Mouse (Mus musculus) forebrain, postnatal 0 days (tissue): Measurements from ENCODE around the gene Myo18b. TPM values are rescaled to one million over a fixed set of nuclear protein-coding genes. Genes with fewer than 3 reads are reported as not detected.

Source experiments
- ATAC-seq: fragments of 200-750 bp; cut with Nextera tagmentation; 2 replicates; pipeline ENCODE4 v1.8.0; 2017; ENCODE audit warnings: mild to moderate bottlenecking, moderate library complexity
- DNase-seq: peaks from one replicate; pipeline ENCODE4 v3.0.0-alpha.2; 2015
- H3K27ac ChIP-seq: fragments of 300-500 bp; sonication (generic); 2 replicates; pipeline ENCODE4 v1.5.1; 2014; ENCODE audit warnings: low read depth, mild to moderate bottlenecking, antibody characterized with exemption, low read length, moderate library complexity, mixed read lengths
- H3K27me3 ChIP-seq: fragments of 300-500 bp; sonication (generic); 2 replicates; pipeline ENCODE4 v1.6.1; 2014; ENCODE audit warnings: mild to moderate bottlenecking, low read length, mixed read lengths; ENCODE audit not compliant: insufficient read depth
- H3K36me3 ChIP-seq: fragments of 300-500 bp; sonication (generic); 2 replicates; pipeline ENCODE4 v1.6.1; 2014; ENCODE audit warnings: mild to moderate bottlenecking, moderate library complexity; ENCODE audit not compliant: insufficient read depth
- H3K4me1 ChIP-seq: fragments of 300-500 bp; sonication (generic); 2 replicates; pipeline ENCODE4 v1.6.1; 2014; ENCODE audit warnings: antibody characterized with exemption; ENCODE audit not compliant: insufficient read depth
- H3K4me2 ChIP-seq: fragments of 300-500 bp; sonication (generic); 2 replicates; pipeline ENCODE4 v1.6.1; 2014; ENCODE audit warnings: low read depth, mild to moderate bottlenecking, moderate library complexity
- H3K4me3 ChIP-seq: fragments of 300-500 bp; sonication (generic); 2 replicates; pipeline ENCODE4 v1.5.1; 2014; ENCODE audit warnings: low read depth, low read length, mixed read lengths
- H3K9ac ChIP-seq: fragments of 300-500 bp; sonication (generic); 2 replicates; pipeline ENCODE4 v1.6.1; 2014; ENCODE audit warnings: mild to moderate bottlenecking
- H3K9me3 ChIP-seq: fragments of 300-500 bp; sonication (generic); 2 replicates; pipeline ENCODE4 v1.6.1; 2016; ENCODE audit warnings: low read length
- CTCF ChIP-seq: sonication (generic); IDR thresholded peaks from 2 replicates; pipeline ENCODE4 v1.5.1; 2016; ENCODE audit warnings: antibody characterized with exemption, control low read depth, low read depth
- WGBS: fragments of 180-500 bp; shearing (Covaris S2); extraction: QIAGEN DNeasy Blood & Tissue Kit; methylation state at CpG from one replicate; pipeline ENCODE4 v1.1.7; 2014; 5-methylcytosine and 5-hydroxymethylcytosine counted together
- polyA plus RNA-seq: library from polyadenylated mRNA; unstranded; fragments of >200 nt; fragmentation: Nextera tagmentation; extraction: Ambion mirVana; gene quantifications from 2 replicates; pipeline ENCODE4 v1.2.1, GENCODE M21; 2015
- total RNA-seq: library from RNA; depleted of rRNA; stranded (reverse); fragments of >200 nt; gene quantifications from 2 replicates; pipeline ENCODE4 v1.2.3, GENCODE M21; 2014

The Myo18b gene
- total and polyA plus RNA-seq, 2 experiments from 2014 or later, result 1.6 to 2.0 TPM

GRCm38 (mm10) chr5:112700794-112701193 lies 195.4 kb downstream of the Myo18b start:
- Histone ChIP-seq H3K27ac (no peak overlapping the region), H3K4me3 (no peak overlapping the region), H3K27me3 (no peaks in the 10 kb centered on the region), H3K4me2 (no peak overlapping the region), H3K9me3 (no peaks in the 10 kb centered on the region), H3K9ac (no peak overlapping the region), H3K4me1 (no peaks in the 10 kb centered on the region), H3K36me3 (no peaks in the 10 kb centered on the region)
- DNase-seq (no peak), ATAC-seq (no peak)
- no peak for TF ChIP-seq CTCF
- WGBS, result 81% methylated on average over 3 of the region's 3 CpGs

GRCm38 (mm10) chr5:112696683-112697082 lies 199.5 kb downstream of the Myo18b start:
- Histone ChIP-seq H3K9me3 (no peaks in the 10 kb centered on the region), H3K4me3 (no peak overlapping the region), H3K4me1 (peaks cover 6% of the 10 kb centered on the region; the same call in 1 of the 2 replicates), H3K4me2 (no peak overlapping the region), H3K36me3 (no peaks in the 10 kb centered on the region), H3K27ac (no peak overlapping the region), H3K27me3 (no peaks in the 10 kb centered on the region), H3K9ac (no peak overlapping the region)
- DNase-seq (no peak), ATAC-seq (no peak)
- WGBS, result 78% methylated on average over 4 of the region's 4 CpGs
- no peak for TF ChIP-seq CTCF

- DNase-seq (peak; percentile 49), ATAC-seq (peak; percentile 63)
- Histone ChIP-seq H3K4me1 (peaks cover 6% of the 10 kb centered on the region; the same call in 1 of the 2 replicates), H3K4me3 (no peak overlapping the region), H3K9ac (no peak overlapping the region), H3K27ac (peak overlapping the region; percentile 50; the same call in 1 of the 2 replicates), H3K9me3 (no peaks in the 10 kb centered on the region), H3K27me3 (no peaks in the 10 kb centered on the region), H3K4me2 (no peak overlapping the region), H3K36me3 (no peaks in the 10 kb centered on the region)
- no peak for TF ChIP-seq CTCF
- WGBS, result 25% methylated on average over 7 of the region's 7 CpGs
These were observed 200.9 kb downstream of the Myo18b start for GRCm38 (mm10) chr5:112695254-112695711.

GRCm38 (mm10) chr5:112693286-112693849 lies 202.8 kb downstream of the Myo18b start:
- no peak for TF ChIP-seq CTCF
- peak; percentile 70 for ATAC-seq
- WGBS, result 73% methylated on average over 18 of the region's 18 CpGs
- no peak overlapping the region for H3K4me2 ChIP-seq
- H3K4me1 ChIP-seq, result peaks cover 6% of the 10 kb centered on the region; the same call in 1 of the 2 replicates
- DNase-seq, result peak; percentile 63
- H3K27ac ChIP-seq, result peak overlapping the region; percentile 29; the same call in 1 of the 2 replicates
- H3K27me3 ChIP-seq, result no peaks in the 10 kb centered on the region
- no peaks in the 10 kb centered on the region for H3K36me3 ChIP-seq
- no peak overlapping the region for H3K9ac ChIP-seq
- H3K4me3 ChIP-seq, result no peak overlapping the region
- no peaks in the 10 kb centered on the region for H3K9me3 ChIP-seq

- 51% methylated on average over 4 of the region's 4 CpGs for WGBS
These were observed 208.9 kb downstream of the Myo18b start for GRCm38 (mm10) chr5:112687100-112687818.

GRCm38 (mm10) chr5:112686309-112687099 lies 209.7 kb downstream of the Myo18b start:
- ATAC-seq (no peak), DNase-seq (no peak)
- H3K4me2 ChIP-seq, result no peak overlapping the region
- H3K9me3 ChIP-seq, result no peaks in the 10 kb centered on the region
- TF ChIP-seq CTCF, result no peak
- H3K9ac ChIP-seq, result no peak overlapping the region
- 53% methylated on average over 14 of the region's 14 CpGs for whole genome bisulfite sequencing
- no peak overlapping the region for H3K27ac ChIP-seq
- no peak overlapping the region for H3K4me3 ChIP-seq
- no peaks in the 10 kb centered on the region for H3K36me3 ChIP-seq
- H3K4me1 ChIP-seq, result no peaks in the 10 kb centered on the region
- no peaks in the 10 kb centered on the region for H3K27me3 ChIP-seq

More at GRCm38 (mm10) chr5:112687100-112687818, 208.9 kb downstream of the Myo18b start:
- Histone ChIP-seq H3K9ac (no peak overlapping the region), H3K4me3 (no peak overlapping the region), H3K27ac (no peak overlapping the region), H3K9me3 (no peaks in the 10 kb centered on the region), H3K4me1 (no peaks in the 10 kb centered on the region), H3K27me3 (no peaks in the 10 kb centered on the region), H3K4me2 (no peak overlapping the region), H3K36me3 (no peaks in the 10 kb centered on the region)
- DNase-seq (no peak), ATAC-seq (no peak)
- TF ChIP-seq CTCF, result no peak

- no peak overlapping the region for H3K9ac ChIP-seq
These were observed 216.9 kb downstream of the Myo18b start for GRCm38 (mm10) chr5:112679251-112679650.

More at GRCm38 (mm10) chr5:112679251-112679650, 216.9 kb downstream of the Myo18b start:
- Histone ChIP-seq H3K27ac (no peak overlapping the region), H3K4me3 (no peak overlapping the region), H3K36me3 (no peaks in the 10 kb centered on the region), H3K9me3 (no peaks in the 10 kb centered on the region), H3K4me2 (no peak overlapping the region), H3K27me3 (no peaks in the 10 kb centered on the region), H3K4me1 (peaks cover 4% of the 10 kb centered on the region; the same call in 1 of the 2 replicates)
- no peak for DNase-seq
- 91% methylated on average over 2 of the region's 2 CpGs for WGBS
- no peak for ATAC-seq
- TF ChIP-seq CTCF, result no peak
